Mouse (Mus musculus): ENCODE measurements around the gene Bpifb2. TPM values are rescaled to one million over a fixed set of nuclear protein-coding genes. Genes with fewer than 3 reads are reported as not detected.

Gene Bpifb2
- total and polyA plus RNA-seq, 3 experiments: not detected

DNA sequence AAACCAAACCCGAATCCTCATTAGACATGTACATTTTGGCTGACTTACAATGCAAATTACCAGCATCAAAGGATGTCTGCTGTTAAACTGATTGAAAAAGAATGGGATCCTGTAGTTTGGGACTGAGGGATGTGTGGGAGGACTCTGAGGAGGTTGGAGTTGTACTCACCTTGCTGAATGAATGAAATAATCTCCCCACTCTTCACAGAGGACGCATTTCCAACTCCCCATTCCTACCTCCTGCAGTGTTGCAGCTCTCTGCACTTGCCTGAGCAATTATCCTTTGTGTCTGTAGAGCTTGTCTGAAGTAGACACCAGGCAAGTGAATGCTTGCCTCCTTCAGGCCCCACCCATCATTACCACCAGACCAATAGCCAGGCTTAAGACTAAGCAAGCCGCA is 26.5 kb upstream of the Bpifb2 start:
- 87% methylated on average over 3 of the region's 3 CpGs for WGBS
- H3K4me1 ChIP-seq (ENCODE audit: control insufficient read depth, insufficient read depth, low read length): no peaks in the 10 kb centered on the region
- H3K27ac ChIP-seq: no peak overlapping the region
- no peak overlapping the region for H3K4me3 ChIP-seq
- TF ChIP-seq POLR2A (IDR thresholded peaks at IDR 0.05; ENCODE audit: insufficient read depth, low read depth, low read length): no peak
- TF ChIP-seq EP300 (IDR thresholded peaks at IDR 0.05; ENCODE audit: insufficient read depth, low read depth, low read length): no peak
- intact Hi-C loops (cut with DNase I): no loop called here
- no peak overlapping the region for H3K9ac ChIP-seq (ENCODE audit: low read depth, low read length)
- H3K27me3 ChIP-seq (ENCODE audit: control insufficient read depth, insufficient read depth, low read length): no peaks in the 10 kb centered on the region
- no peak for DNase-seq
- H3K79me2 ChIP-seq (replicated peaks; ENCODE audit: control insufficient read depth, insufficient read depth, low read length): no peaks in the 10 kb centered on the region
- H3K36me3 ChIP-seq (ENCODE audit: control insufficient read depth, insufficient read depth, low read length): no peaks in the 10 kb centered on the region

- WGBS: 81% methylated on average over 6 of the region's 6 CpGs
- no peaks in the 10 kb centered on the region for H3K4me1 ChIP-seq (ENCODE audit: control insufficient read depth, insufficient read depth, low read length)
- DNase-seq: no peak
- no peak for TF ChIP-seq POLR2A (IDR thresholded peaks at IDR 0.05; ENCODE audit: insufficient read depth, low read depth, low read length)
- H3K36me3 ChIP-seq (ENCODE audit: control insufficient read depth, insufficient read depth, low read length): no peaks in the 10 kb centered on the region
- no peak overlapping the region for H3K9ac ChIP-seq (ENCODE audit: low read depth, low read length)
- H3K4me3 ChIP-seq: no peak overlapping the region
- intact Hi-C loops (cut with DNase I): loop anchor here (1.0 to 2.0 kb wide), 2 partner anchors 140 to 182 kb away; no protein-coding TSS in a partner anchor
- no peak overlapping the region for H3K27ac ChIP-seq
- no peaks in the 10 kb centered on the region for H3K79me2 ChIP-seq (replicated peaks; ENCODE audit: control insufficient read depth, insufficient read depth, low read length)
- no peaks in the 10 kb centered on the region for H3K27me3 ChIP-seq (ENCODE audit: control insufficient read depth, insufficient read depth, low read length)
Observed at GRCm38 (mm10) chr2:153850351-153851029, 24.4 kb upstream of the Bpifb2 start.

GRCm38 (mm10) chr2:153851030-153851360 is 23.9 kb upstream of the Bpifb2 start:
- WGBS: 36% methylated on average over 4 of the region's 4 CpGs

GRCm38 (mm10) chr2:153853544-153853943 is 21.3 kb upstream of the Bpifb2 start:
- Histone ChIP-seq H3K36me3 (ENCODE audit: control insufficient read depth, insufficient read depth, low read length) (no peaks in the 10 kb centered on the region), H3K79me2 (replicated peaks; ENCODE audit: control insufficient read depth, insufficient read depth, low read length) (no peaks in the 10 kb centered on the region), H3K27me3 (ENCODE audit: control insufficient read depth, insufficient read depth, low read length) (no peaks in the 10 kb centered on the region), H3K27ac (no peak overlapping the region), H3K4me3 (no peak overlapping the region), H3K4me1 (ENCODE audit: control insufficient read depth, insufficient read depth, low read length) (no peaks in the 10 kb centered on the region), H3K9ac (ENCODE audit: low read depth, low read length) (no peak overlapping the region)
- intact Hi-C loops (cut with DNase I): no loop called here
- TF ChIP-seq POLR2A (IDR thresholded peaks at IDR 0.05; ENCODE audit: insufficient read depth, low read depth, low read length) (no peak), EP300 (IDR thresholded peaks at IDR 0.05; ENCODE audit: insufficient read depth, low read depth, low read length) (no peak), CTCF (IDR thresholded peaks at IDR 0.05) (no peak)
- no peak for DNase-seq
- 13% methylated on average over 5 of the region's 5 CpGs for WGBS

More at GRCm38 (mm10) chr2:153851030-153851360, 23.9 kb upstream of the Bpifb2 start:
- Histone ChIP-seq H3K36me3 (ENCODE audit: control insufficient read depth, insufficient read depth, low read length) (no peaks in the 10 kb centered on the region), H3K9ac (ENCODE audit: low read depth, low read length) (no peak overlapping the region), H3K4me3 (no peak overlapping the region), H3K27ac (no peak overlapping the region), H3K4me1 (ENCODE audit: control insufficient read depth, insufficient read depth, low read length) (no peaks in the 10 kb centered on the region), H3K27me3 (ENCODE audit: control insufficient read depth, insufficient read depth, low read length) (no peaks in the 10 kb centered on the region), H3K79me2 (replicated peaks; ENCODE audit: control insufficient read depth, insufficient read depth, low read length) (no peaks in the 10 kb centered on the region)
- DNase-seq: peak; percentile 17 to 54
- intact Hi-C loops (cut with DNase I): loop anchor here (1.0 to 2.0 kb wide), 2 partner anchors 140 to 183 kb away; no protein-coding TSS in a partner anchor
- no peak for TF ChIP-seq POLR2A (IDR thresholded peaks at IDR 0.05; ENCODE audit: insufficient read depth, low read depth, low read length)
- TF ChIP-seq EP300 (IDR thresholded peaks at IDR 0.05; ENCODE audit: insufficient read depth, low read depth, low read length): no peak
- peak; percentile 71 for TF ChIP-seq CTCF (IDR thresholded peaks at IDR 0.05)

- intact Hi-C loops (cut with DNase I): no loop called here
- WGBS: 71% methylated on average over 2 of the region's 2 CpGs
- Histone ChIP-seq H3K4me3 (no peak overlapping the region), H3K27ac (no peak overlapping the region), H3K79me2 (replicated peaks; ENCODE audit: control insufficient read depth, insufficient read depth, low read length) (no peaks in the 10 kb centered on the region), H3K36me3 (ENCODE audit: control insufficient read depth, insufficient read depth, low read length) (no peaks in the 10 kb centered on the region), H3K9ac (ENCODE audit: low read depth, low read length) (no peak overlapping the region), H3K4me1 (ENCODE audit: control insufficient read depth, insufficient read depth, low read length) (no peaks in the 10 kb centered on the region), H3K27me3 (ENCODE audit: control insufficient read depth, insufficient read depth, low read length) (no peaks in the 10 kb centered on the region)
- TF ChIP-seq EP300 (IDR thresholded peaks at IDR 0.05; ENCODE audit: insufficient read depth, low read depth, low read length) (no peak), CTCF (IDR thresholded peaks at IDR 0.05) (no peak), POLR2A (IDR thresholded peaks at IDR 0.05; ENCODE audit: insufficient read depth, low read depth, low read length) (no peak)
- DNase-seq: no peak
Observed at GRCm38 (mm10) chr2:153859581-153859980, 15.3 kb upstream of the Bpifb2 start.

- H3K36me3 ChIP-seq (ENCODE audit: control insufficient read depth, insufficient read depth, low read length): no peaks in the 10 kb centered on the region
- no peak for DNase-seq
- no peak overlapping the region for H3K27ac ChIP-seq
- H3K4me1 ChIP-seq (ENCODE audit: control insufficient read depth, insufficient read depth, low read length): no peaks in the 10 kb centered on the region
- no peaks in the 10 kb centered on the region for H3K79me2 ChIP-seq (replicated peaks; ENCODE audit: control insufficient read depth, insufficient read depth, low read length)
- intact Hi-C loops (cut with DNase I): no loop called here
- TF ChIP-seq EP300 (IDR thresholded peaks at IDR 0.05; ENCODE audit: insufficient read depth, low read depth, low read length) (no peak), POLR2A (IDR thresholded peaks at IDR 0.05; ENCODE audit: insufficient read depth, low read depth, low read length) (no peak), CTCF (IDR thresholded peaks at IDR 0.05) (no peak)
- H3K4me3 ChIP-seq: no peak overlapping the region
- no peaks in the 10 kb centered on the region for H3K27me3 ChIP-seq (ENCODE audit: control insufficient read depth, insufficient read depth, low read length)
- 72% methylated on average over 11 of the region's 11 CpGs for WGBS
- H3K9ac ChIP-seq (ENCODE audit: low read depth, low read length): no peak overlapping the region
Observed at GRCm38 (mm10) chr2:153860315-153860714, 14.5 kb upstream of the Bpifb2 start.

All from heart, adult 2 months (tissue).